Mouse (Mus musculus): ENCODE measurements at regions not wholly inside any gene's neighbourhood (a gene's known extent, or its start where the extent isn't known, plus 50 kb on each side); places are given as distances from the start of the nearest gene placed in this dataset.

DNA sequence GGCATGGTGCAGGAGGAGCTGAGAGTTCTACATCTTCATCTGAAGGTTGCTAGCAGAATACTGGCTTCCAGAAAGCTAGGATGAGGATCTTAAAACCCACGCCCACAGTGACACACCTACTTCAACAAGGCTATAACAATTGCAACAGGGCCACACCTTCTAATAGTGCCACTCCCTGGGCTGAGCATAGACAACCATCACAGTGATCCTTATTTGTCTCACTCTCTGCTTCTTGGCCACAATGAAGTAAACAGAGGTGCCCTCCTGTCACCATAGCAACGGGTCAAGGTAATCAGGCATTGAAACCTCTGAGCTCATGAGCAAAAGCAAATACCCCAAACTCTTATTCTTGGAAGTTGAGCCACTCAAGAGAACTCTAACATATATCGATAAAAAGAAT is 82.3 kb upstream of the Mylip start:
- TF ChIP-seq POLR2A (IDR thresholded peaks at IDR 0.05; ENCODE audit: extremely low read depth, insufficient read depth, low read length) (no peak), CTCF (IDR thresholded peaks at IDR 0.05; ENCODE audit: low read depth, low read length) (no peak)
- WGBS = 92% methylated on average over 3 of the region's 3 CpGs

DNA sequence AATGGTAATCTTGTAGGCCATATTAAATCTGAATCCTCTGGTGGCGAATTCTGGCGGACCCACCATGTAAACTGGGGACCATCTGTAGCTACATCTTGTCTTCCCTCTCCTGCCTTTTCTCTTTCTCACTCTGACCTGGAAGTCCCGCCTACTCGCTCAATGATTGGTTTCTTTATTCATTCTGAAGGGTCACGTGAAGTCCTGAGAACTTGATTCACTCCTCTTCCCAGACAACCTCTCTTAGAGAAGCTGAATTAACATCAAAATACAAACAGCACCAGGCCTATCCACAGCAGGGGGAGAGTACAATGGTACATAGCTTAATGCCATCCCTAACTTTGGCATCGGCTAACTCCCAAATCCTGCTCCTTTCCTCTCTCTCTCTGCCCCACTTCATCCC is 69.9 kb upstream of the Mylip start:
- H3K36me3 ChIP-seq (ENCODE audit: control insufficient read depth, insufficient read depth, low read length) = no peaks in the 10 kb centered on the region
- H3K9ac ChIP-seq (ENCODE audit: low read depth, low read length) = no peak overlapping the region
- H3K27me3 ChIP-seq (ENCODE audit: control insufficient read depth, insufficient read depth, low read length) = peaks cover 3% of the 10 kb centered on the region; the same call in 1 of the 2 replicates
- H3K27ac ChIP-seq (replicated peaks; ENCODE audit: insufficient read depth, low read depth, low read length) = no peak overlapping the region
- WGBS = 97% methylated on average over 6 of the region's 6 CpGs
- no peaks in the 10 kb centered on the region for H3K4me1 ChIP-seq (ENCODE audit: control insufficient read depth, insufficient read depth, low read length)
- no peak for DNase-seq (ENCODE audit: extremely low read depth, low read depth, low spot score)
- no peak overlapping the region for H3K4me3 ChIP-seq (ENCODE audit: insufficient read depth, low read depth, low read length)
- TF ChIP-seq POLR2A (IDR thresholded peaks at IDR 0.05; ENCODE audit: extremely low read depth, insufficient read depth, low read length) = no peak
- TF ChIP-seq CTCF (IDR thresholded peaks at IDR 0.05; ENCODE audit: low read depth, low read length) = no peak
- H3K79me2 ChIP-seq (ENCODE audit: control insufficient read depth, insufficient read depth, low read length) = no peaks in the 10 kb centered on the region

More for the DNA sequence above, 82.3 kb upstream of the Mylip start:
- no peaks in the 10 kb centered on the region; the same call in 1 of the 2 replicates for H3K27me3 ChIP-seq (ENCODE audit: control insufficient read depth, insufficient read depth, low read length)
- no peak for DNase-seq (ENCODE audit: extremely low read depth, low read depth, low spot score)
- no peak overlapping the region for H3K4me3 ChIP-seq (ENCODE audit: insufficient read depth, low read depth, low read length)
- H3K4me1 ChIP-seq (ENCODE audit: control insufficient read depth, insufficient read depth, low read length) = no peaks in the 10 kb centered on the region
- no peaks in the 10 kb centered on the region for H3K79me2 ChIP-seq (ENCODE audit: control insufficient read depth, insufficient read depth, low read length)
- H3K36me3 ChIP-seq (ENCODE audit: control insufficient read depth, insufficient read depth, low read length) = no peaks in the 10 kb centered on the region
- H3K9ac ChIP-seq (ENCODE audit: low read depth, low read length) = no peak overlapping the region
- H3K27ac ChIP-seq (replicated peaks; ENCODE audit: insufficient read depth, low read depth, low read length) = no peak overlapping the region

DNA sequence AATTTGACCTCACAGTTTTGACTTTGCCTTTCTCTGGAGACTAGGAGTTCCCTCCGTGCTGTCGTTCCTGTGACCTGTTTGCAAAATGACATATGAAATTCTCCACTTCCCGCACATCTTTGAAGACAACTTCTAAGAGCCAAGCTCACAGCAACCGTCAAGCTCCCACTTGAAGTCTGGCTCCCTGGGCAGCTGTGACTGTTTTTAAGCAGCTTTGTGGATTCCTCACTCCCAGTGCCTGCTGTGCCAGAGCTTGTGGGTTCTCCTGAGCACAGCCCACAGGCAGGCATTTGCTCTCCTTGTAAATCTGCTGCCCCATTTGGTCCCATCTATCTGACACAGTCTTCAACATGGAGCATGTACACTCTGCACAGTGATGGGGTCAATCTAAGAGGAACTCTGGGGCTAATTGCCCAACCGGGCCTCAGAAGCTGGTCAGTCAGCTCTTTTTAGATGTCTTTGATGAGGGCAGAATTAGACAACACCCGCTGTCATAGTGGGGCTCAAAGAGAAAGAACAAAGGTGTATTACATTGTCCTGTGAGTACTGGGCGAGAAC is 63.7 kb upstream of the Mylip start:
- H3K36me3 ChIP-seq (ENCODE audit: control insufficient read depth, insufficient read depth, low read length) = no peaks in the 10 kb centered on the region
- H3K27ac ChIP-seq (replicated peaks; ENCODE audit: insufficient read depth, low read depth, low read length) = no peak overlapping the region
- no peak for TF ChIP-seq CTCF (IDR thresholded peaks at IDR 0.05; ENCODE audit: low read depth, low read length)
- no peak for TF ChIP-seq POLR2A (IDR thresholded peaks at IDR 0.05; ENCODE audit: extremely low read depth, insufficient read depth, low read length)
- H3K4me3 ChIP-seq (ENCODE audit: insufficient read depth, low read depth, low read length) = no peak overlapping the region
- no peaks in the 10 kb centered on the region for H3K4me1 ChIP-seq (ENCODE audit: control insufficient read depth, insufficient read depth, low read length)
- no peak overlapping the region for H3K9ac ChIP-seq (ENCODE audit: low read depth, low read length)
- DNase-seq (ENCODE audit: extremely low read depth, low read depth, low spot score) = no peak
- WGBS = 83% methylated on average over 7 of the region's 7 CpGs
- H3K79me2 ChIP-seq (ENCODE audit: control insufficient read depth, insufficient read depth, low read length) = no peaks in the 10 kb centered on the region
- H3K27me3 ChIP-seq (ENCODE audit: control insufficient read depth, insufficient read depth, low read length) = peaks cover 2% of the 10 kb centered on the region; the same call in 1 of the 2 replicates

DNA sequence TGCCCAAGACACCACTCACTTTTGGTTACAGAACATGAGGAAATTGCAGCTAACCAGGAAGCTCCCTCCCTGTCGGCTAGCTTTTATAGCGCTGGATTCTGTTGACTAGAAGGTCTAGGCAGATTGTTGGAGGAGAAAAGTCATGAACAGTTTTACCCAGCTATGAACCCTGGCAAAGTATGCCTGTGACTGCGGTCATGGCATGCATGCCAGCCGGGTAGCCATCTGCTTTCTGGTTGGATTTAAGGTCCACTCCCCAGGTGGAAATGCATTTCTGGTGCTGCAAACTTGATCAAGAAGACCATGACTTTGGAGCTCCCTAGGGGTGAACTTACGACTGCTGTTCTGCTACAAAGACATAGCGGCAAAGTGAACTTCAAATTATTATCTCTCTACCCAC is 62.8 kb upstream of the Mylip start:
- H3K27me3 ChIP-seq (ENCODE audit: control insufficient read depth, insufficient read depth, low read length) = peaks cover 2% of the 10 kb centered on the region; the same call in 1 of the 2 replicates
- no peaks in the 10 kb centered on the region for H3K36me3 ChIP-seq (ENCODE audit: control insufficient read depth, insufficient read depth, low read length)
- H3K9ac ChIP-seq (ENCODE audit: low read depth, low read length) = no peak overlapping the region
- 90% methylated on average over 6 of the region's 6 CpGs for WGBS
- no peak overlapping the region for H3K27ac ChIP-seq (replicated peaks; ENCODE audit: insufficient read depth, low read depth, low read length)
- H3K79me2 ChIP-seq (ENCODE audit: control insufficient read depth, insufficient read depth, low read length) = no peaks in the 10 kb centered on the region
- H3K4me1 ChIP-seq (ENCODE audit: control insufficient read depth, insufficient read depth, low read length) = no peaks in the 10 kb centered on the region
- DNase-seq (ENCODE audit: extremely low read depth, low read depth, low spot score) = no peak
- H3K4me3 ChIP-seq (ENCODE audit: insufficient read depth, low read depth, low read length) = no peak overlapping the region
- TF ChIP-seq CTCF (IDR thresholded peaks at IDR 0.05; ENCODE audit: low read depth, low read length) (no peak), POLR2A (IDR thresholded peaks at IDR 0.05; ENCODE audit: extremely low read depth, insufficient read depth, low read length) (no peak)

DNA sequence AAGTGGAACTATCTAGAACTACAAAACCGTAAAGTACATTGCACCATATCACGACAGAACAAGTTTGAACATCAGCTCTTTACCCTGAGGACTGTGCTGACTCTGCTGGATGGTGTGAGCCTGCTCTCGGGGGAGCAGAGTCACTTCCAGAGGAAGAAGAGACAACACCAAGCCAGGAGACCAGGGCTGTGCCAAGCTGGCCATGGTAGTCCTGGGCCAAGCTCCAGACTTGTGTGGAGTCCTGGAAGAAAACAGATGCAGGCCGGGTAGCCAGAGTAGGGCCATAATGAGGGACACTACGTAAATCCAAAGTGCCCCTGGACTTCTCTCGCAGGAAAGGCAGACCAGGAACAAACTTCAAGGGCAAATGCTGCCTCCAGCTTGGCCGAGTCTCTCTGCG is 59.0 kb upstream of the Mylip start:
- H3K27ac ChIP-seq (replicated peaks; ENCODE audit: insufficient read depth, low read depth, low read length) = no peak overlapping the region
- TF ChIP-seq POLR2A (IDR thresholded peaks at IDR 0.05; ENCODE audit: extremely low read depth, insufficient read depth, low read length) (no peak), CTCF (IDR thresholded peaks at IDR 0.05; ENCODE audit: low read depth, low read length) (no peak)
- H3K4me3 ChIP-seq (ENCODE audit: insufficient read depth, low read depth, low read length) = no peak overlapping the region
- 72% methylated on average over 8 of the region's 8 CpGs for WGBS
- H3K27me3 ChIP-seq (ENCODE audit: control insufficient read depth, insufficient read depth, low read length) = peaks cover 2% of the 10 kb centered on the region; the same call in 1 of the 2 replicates
- no peak overlapping the region for H3K9ac ChIP-seq (ENCODE audit: low read depth, low read length)
- DNase-seq (ENCODE audit: extremely low read depth, low read depth, low spot score) = no peak
- H3K79me2 ChIP-seq (ENCODE audit: control insufficient read depth, insufficient read depth, low read length) = no peaks in the 10 kb centered on the region
- no peaks in the 10 kb centered on the region for H3K4me1 ChIP-seq (ENCODE audit: control insufficient read depth, insufficient read depth, low read length)
- no peaks in the 10 kb centered on the region for H3K36me3 ChIP-seq (ENCODE audit: control insufficient read depth, insufficient read depth, low read length)

DNA sequence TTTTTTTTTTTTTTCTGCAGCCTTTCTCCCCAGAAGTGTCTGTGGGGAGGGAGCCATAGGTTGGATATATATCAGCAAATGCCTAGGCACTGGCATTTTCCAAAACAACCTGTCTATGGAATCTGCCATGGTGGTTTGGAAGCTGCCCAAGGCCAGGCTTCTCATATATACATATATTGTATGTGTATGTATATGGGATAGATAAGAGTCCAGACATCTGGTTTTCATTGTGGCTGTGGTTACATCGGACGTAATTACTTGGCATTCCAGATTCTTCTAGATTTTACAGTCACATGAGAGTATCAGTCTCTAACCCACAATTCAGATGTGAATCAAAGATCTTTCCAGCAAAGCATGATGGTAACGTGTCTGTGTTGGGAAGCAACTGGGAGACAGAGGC is 57.5 kb upstream of the Mylip start:
- H3K4me1 ChIP-seq (ENCODE audit: control insufficient read depth, insufficient read depth, low read length) = no peaks in the 10 kb centered on the region
- H3K79me2 ChIP-seq (ENCODE audit: control insufficient read depth, insufficient read depth, low read length) = no peaks in the 10 kb centered on the region
- DNase-seq (ENCODE audit: extremely low read depth, low read depth, low spot score) = no peak
- TF ChIP-seq POLR2A (IDR thresholded peaks at IDR 0.05; ENCODE audit: extremely low read depth, insufficient read depth, low read length) (no peak), CTCF (IDR thresholded peaks at IDR 0.05; ENCODE audit: low read depth, low read length) (no peak)
- H3K27ac ChIP-seq (replicated peaks; ENCODE audit: insufficient read depth, low read depth, low read length) = no peak overlapping the region
- H3K36me3 ChIP-seq (ENCODE audit: control insufficient read depth, insufficient read depth, low read length) = no peaks in the 10 kb centered on the region
- H3K9ac ChIP-seq (ENCODE audit: low read depth, low read length) = no peak overlapping the region
- peaks cover 2% of the 10 kb centered on the region; the same call in 1 of the 2 replicates for H3K27me3 ChIP-seq (ENCODE audit: control insufficient read depth, insufficient read depth, low read length)
- H3K4me3 ChIP-seq (ENCODE audit: insufficient read depth, low read depth, low read length) = no peak overlapping the region
- 90% methylated on average over 3 of the region's 3 CpGs for WGBS

Data from liver, adult 2 months (tissue).